Mouse (Mus musculus) C2C12 (cell line): Measurements from ENCODE around the gene Scn2b.

Source experiments
- CEBPB ChIP-seq: IDR thresholded peaks from one replicate; pipeline ENCODE4 v1.6.1; 2011; ENCODE audit warnings: low read depth, mild to moderate bottlenecking, control low read depth, moderate library complexity
- CTCF ChIP-seq: IDR thresholded peaks from one replicate; pipeline ENCODE4 v1.5.1; 2011; ENCODE audit not compliant: control insufficient read depth, insufficient read depth, insufficient read length
- FOSL1 ChIP-seq: IDR thresholded peaks from one replicate; pipeline ENCODE4 v1.8.0; 2011; ENCODE audit warnings: mild to moderate bottlenecking, low read length; ENCODE audit not compliant: poor library complexity, insufficient read depth, severe bottlenecking
- MAX ChIP-seq: IDR thresholded peaks from one replicate; pipeline ENCODE4 v1.6.1; 2011; ENCODE audit warnings: mild to moderate bottlenecking, control low read depth
- MYOD1 ChIP-seq: IDR thresholded peaks from one replicate; pipeline ENCODE4 v1.6.1; 2011; ENCODE audit warnings: low read depth; ENCODE audit not compliant: control insufficient read depth, insufficient read length
- USF1 ChIP-seq: IDR thresholded peaks from one replicate; pipeline ENCODE4 v1.6.1; 2011; ENCODE audit warnings: low read depth, mild to moderate bottlenecking, control low read depth, moderate library complexity

- TF ChIP-seq CTCF (no peak), MYOD1 (no peak), MAX (no peak), FOSL1 (no peak), USF1 (no peak), CEBPB (no peak)
These were observed 34.5 kb upstream of the Scn2b start for GRCm38 (mm10) chr9:45083132-45083531.
